Mouse (Mus musculus) midbrain, postnatal 0 days (tissue): Measurements from ENCODE around the gene Dock1. TPM values are rescaled to one million over a fixed set of nuclear protein-coding genes. Genes with fewer than 3 reads are reported as not detected.

Source experiments
- ATAC-seq: fragments of 200-750 bp; cut with Nextera tagmentation; 2 replicates; pipeline ENCODE4 v1.8.0; 2017; ENCODE audit warnings: moderate number of reproducible peaks, mild to moderate bottlenecking, moderate TSS enrichment, moderate library complexity; ENCODE audit not compliant: low FRiP score
- DNase-seq: peaks from one replicate; pipeline ENCODE4 v3.0.0-alpha.2; 2015; ENCODE audit warnings: low spot score
- H3K27ac ChIP-seq: fragments of 300-500 bp; sonication (generic); 2 replicates; pipeline ENCODE4 v1.5.1; 2014; ENCODE audit warnings: low read depth, mild to moderate bottlenecking, low read length, mixed read lengths
- H3K27me3 ChIP-seq: fragments of 300-500 bp; sonication (generic); 2 replicates; pipeline ENCODE4 v1.6.1; 2014; ENCODE audit warnings: low read length, control low read depth, mixed read lengths; ENCODE audit not compliant: insufficient read depth
- H3K36me3 ChIP-seq: fragments of 300-500 bp; sonication (generic); 2 replicates; pipeline ENCODE4 v1.6.1; 2014; ENCODE audit warnings: low read length, control low read depth, mixed read lengths; ENCODE audit not compliant: insufficient read depth
- H3K4me1 ChIP-seq: fragments of 300-500 bp; sonication (generic); 2 replicates; pipeline ENCODE4 v1.6.1; 2014; ENCODE audit warnings: mild to moderate bottlenecking, control low read depth, antibody characterized with exemption, low read length, mixed read lengths; ENCODE audit not compliant: insufficient read depth
- H3K4me2 ChIP-seq: fragments of 300-500 bp; sonication (generic); 2 replicates; pipeline ENCODE4 v1.6.1; 2014; ENCODE audit warnings: low read depth, mild to moderate bottlenecking, low read length, mixed read lengths; ENCODE audit not compliant: poor library complexity, severe bottlenecking
- H3K4me3 ChIP-seq: fragments of 300-500 bp; sonication (generic); 2 replicates; pipeline ENCODE4 v1.5.1; 2014; ENCODE audit warnings: low read depth, mild to moderate bottlenecking, low read length, moderate library complexity
- H3K9ac ChIP-seq: fragments of 300-500 bp; sonication (generic); replicated peaks from 2 replicates; pipeline ENCODE4 v1.6.1; 2014; ENCODE audit warnings: mild to moderate bottlenecking, low read length, moderate library complexity, mixed read lengths; ENCODE audit not compliant: poor library complexity, severe bottlenecking
- H3K9me3 ChIP-seq: fragments of 300-500 bp; sonication (generic); 2 replicates; pipeline ENCODE4 v1.6.1; 2016; ENCODE audit warnings: low read length, control low read depth
- CTCF ChIP-seq: IDR thresholded peaks from 2 replicates; pipeline ENCODE4 v1.5.1; 2016; ENCODE audit warnings: antibody characterized with exemption, mild to moderate bottlenecking
- WGBS: fragments of 180-500 bp; shearing (Covaris S2); extraction: QIAGEN DNeasy Blood & Tissue Kit; methylation state at CpG from one replicate; pipeline ENCODE4 v1.1.7; 2014; 5-methylcytosine and 5-hydroxymethylcytosine counted together
- polyA plus RNA-seq: library from polyadenylated mRNA; unstranded; fragments of >200 nt; fragmentation: Nextera tagmentation; extraction: Ambion mirVana; gene quantifications from 2 replicates; pipeline ENCODE4 v1.2.1, GENCODE M21; 2015
- total RNA-seq: library from RNA; depleted of rRNA; stranded (reverse); fragments of >200 nt; gene quantifications from 2 replicates; pipeline ENCODE4 v1.2.3, GENCODE M21; 2014

Dock1 gene
- total and polyA plus RNA-seq, 2 experiments from 2014 or later: 5.3 to 14.2 TPM

DNA sequence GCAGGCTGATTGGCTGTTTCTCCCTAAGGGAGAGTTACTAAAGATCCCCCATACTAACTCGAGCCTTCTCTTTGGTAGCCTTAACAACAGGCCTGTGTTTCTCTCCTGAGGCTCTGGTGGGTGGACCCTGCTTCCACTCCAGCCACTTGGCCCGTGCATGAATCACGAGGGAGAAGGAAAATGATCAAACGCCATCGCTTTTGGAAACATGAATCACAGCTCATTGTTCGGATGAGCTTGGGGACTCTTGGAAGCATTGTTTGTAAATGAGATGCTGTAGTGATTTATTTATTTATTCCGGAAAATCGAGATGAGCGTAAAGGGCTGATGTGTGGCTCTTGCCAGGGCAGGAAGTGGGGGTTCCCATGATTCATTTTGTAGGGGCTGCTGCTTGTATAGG is 3.5 kb downstream of the Dock1 start:
- Histone ChIP-seq H3K27ac (no peak overlapping the region), H3K9me3 (no peaks in the 10 kb centered on the region), H3K27me3 (peaks cover 14% of the 10 kb centered on the region; the same call in 1 of the 2 replicates), H3K4me3 (no peak overlapping the region), H3K9ac (no peak overlapping the region), H3K4me2 (no peak overlapping the region), H3K4me1 (0 out of 2 replicates have a peak, but pooled peaks cover 3% of the 10 kb centered on the region), H3K36me3 (no peaks in the 10 kb centered on the region)
- DNase-seq (no peak), ATAC-seq (no peak)
- no peak for TF ChIP-seq CTCF
- 66% methylated on average over 9 of the region's 9 CpGs for WGBS

DNA sequence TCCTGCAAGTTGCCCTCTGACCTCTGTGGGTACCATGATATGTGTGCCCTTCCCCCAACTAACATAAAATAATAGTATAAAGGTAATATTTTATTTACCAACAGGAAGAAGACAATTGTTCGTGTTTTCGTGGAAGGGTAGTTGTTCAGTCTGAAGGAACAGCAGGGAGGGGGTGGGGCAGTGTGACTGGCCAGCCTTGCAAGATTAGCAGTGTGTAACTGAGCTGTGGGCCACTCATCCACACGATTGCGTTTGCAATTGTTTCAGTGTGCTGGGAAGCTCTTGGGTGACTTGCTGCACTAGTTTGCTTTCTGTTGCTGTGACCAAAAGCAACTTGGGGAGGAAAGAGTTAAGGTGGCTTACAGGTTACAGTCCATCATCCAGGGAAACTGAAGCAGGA is 7.4 kb downstream of the Dock1 start:
- Histone ChIP-seq H3K27ac (no peak overlapping the region), H3K9ac (no peak overlapping the region), H3K4me1 (peaks cover 3% of the 10 kb centered on the region; the same call in 1 of the 2 replicates), H3K9me3 (no peaks in the 10 kb centered on the region), H3K36me3 (no peaks in the 10 kb centered on the region), H3K27me3 (no peaks in the 10 kb centered on the region), H3K4me3 (no peak overlapping the region), H3K4me2 (no peak overlapping the region)
- no peak for TF ChIP-seq CTCF
- ATAC-seq (no peak), DNase-seq (no peak)
- 27% methylated on average over 4 of the region's 4 CpGs for WGBS

GRCm38 (mm10) chr7:134679314-134680158 is 9.1 kb downstream of the Dock1 start:
- no peak overlapping the region for H3K9ac ChIP-seq
- ATAC-seq: no peak
- 44% methylated on average over 13 of the region's 13 CpGs for whole genome bisulfite sequencing
- H3K27ac ChIP-seq: no peak overlapping the region
- H3K36me3 ChIP-seq: no peaks in the 10 kb centered on the region
- no peak for TF ChIP-seq CTCF
- H3K4me3 ChIP-seq: no peak overlapping the region
- H3K9me3 ChIP-seq: no peaks in the 10 kb centered on the region
- DNase-seq: no peak
- no peak overlapping the region for H3K4me2 ChIP-seq
- H3K4me1 ChIP-seq: peaks cover 3% of the 10 kb centered on the region; the same call in 1 of the 2 replicates
- H3K27me3 ChIP-seq: no peaks in the 10 kb centered on the region

DNA sequence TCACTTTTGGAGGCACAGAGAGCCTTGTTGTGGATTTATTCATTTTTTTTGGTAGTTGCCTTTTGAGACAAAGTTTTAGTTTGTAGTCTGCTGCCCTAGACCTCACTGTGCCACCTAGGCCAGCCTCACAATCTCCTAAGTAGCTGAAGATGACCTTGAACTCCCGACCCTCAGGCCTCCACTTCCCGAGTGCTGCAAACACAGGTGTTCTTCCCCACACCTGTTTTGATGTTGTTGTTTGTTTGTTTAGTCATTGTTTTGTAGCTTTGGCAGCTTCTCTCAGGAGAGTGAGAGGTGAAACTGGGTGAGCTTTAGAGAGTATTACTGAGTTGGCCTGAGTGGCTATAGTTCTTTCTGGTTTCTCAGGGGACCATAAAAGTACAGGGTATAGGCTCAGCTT is 9.7 kb downstream of the Dock1 start:
- H3K36me3 ChIP-seq: no peaks in the 10 kb centered on the region
- no peak overlapping the region for H3K9ac ChIP-seq
- no peak for ATAC-seq
- H3K4me2 ChIP-seq: no peak overlapping the region
- TF ChIP-seq CTCF: no peak
- H3K9me3 ChIP-seq: no peaks in the 10 kb centered on the region
- no peak for DNase-seq
- no peak overlapping the region for H3K27ac ChIP-seq
- peaks cover 3% of the 10 kb centered on the region; the same call in 1 of the 2 replicates for H3K4me1 ChIP-seq
- H3K27me3 ChIP-seq: no peaks in the 10 kb centered on the region
- H3K4me3 ChIP-seq: no peak overlapping the region
- WGBS: 81% methylated on average over 2 of the region's 2 CpGs

DNA sequence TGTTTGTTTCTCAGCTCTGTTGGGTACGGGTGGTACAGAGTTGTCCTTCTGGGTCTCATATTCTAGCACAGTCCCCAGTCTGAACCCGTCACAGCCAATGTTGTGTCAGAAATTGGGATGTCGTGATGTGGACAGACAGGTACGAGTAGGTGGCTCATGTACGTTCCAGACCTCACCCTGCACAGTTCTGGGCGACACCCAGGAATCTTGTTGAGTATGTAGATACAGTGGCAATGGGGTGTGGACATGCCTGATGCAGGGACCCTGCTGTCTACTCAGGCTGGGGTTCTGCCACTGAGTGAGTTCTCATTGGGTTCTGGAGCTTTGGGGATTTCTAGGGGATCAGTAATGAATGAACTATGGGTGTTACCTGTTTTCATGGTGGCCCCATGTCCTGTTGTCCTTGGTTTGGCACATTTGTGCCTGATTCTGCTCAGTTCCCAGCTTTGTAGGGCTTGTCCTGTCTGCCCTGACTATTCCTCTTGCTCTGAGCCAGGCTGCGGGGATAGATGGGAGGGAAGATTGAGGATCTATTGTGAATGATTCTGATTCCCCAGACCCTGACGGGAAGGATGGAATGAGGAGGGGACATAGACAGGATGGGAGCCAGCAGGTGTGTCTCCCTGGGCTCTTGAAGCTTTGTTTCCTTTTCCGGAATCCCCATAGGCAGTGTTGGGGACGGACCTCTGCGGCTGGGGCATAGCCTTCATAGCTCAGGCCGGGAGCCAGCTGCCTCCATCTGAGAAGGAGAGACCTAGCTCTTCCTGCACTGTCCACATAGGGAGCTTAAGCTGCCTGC is 11.5 kb downstream of the Dock1 start:
- ATAC-seq: no peak
- DNase-seq: no peak
- no peaks in the 10 kb centered on the region for H3K9me3 ChIP-seq
- H3K36me3 ChIP-seq: no peaks in the 10 kb centered on the region
- no peak overlapping the region for H3K9ac ChIP-seq
- 87% methylated on average over 12 of the region's 12 CpGs for WGBS
- no peaks in the 10 kb centered on the region for H3K27me3 ChIP-seq
- H3K4me1 ChIP-seq: peaks cover 3% of the 10 kb centered on the region; the same call in 1 of the 2 replicates
- no peak overlapping the region for H3K4me2 ChIP-seq
- TF ChIP-seq CTCF: no peak
- H3K4me3 ChIP-seq: no peak overlapping the region
- no peak overlapping the region for H3K27ac ChIP-seq

DNA sequence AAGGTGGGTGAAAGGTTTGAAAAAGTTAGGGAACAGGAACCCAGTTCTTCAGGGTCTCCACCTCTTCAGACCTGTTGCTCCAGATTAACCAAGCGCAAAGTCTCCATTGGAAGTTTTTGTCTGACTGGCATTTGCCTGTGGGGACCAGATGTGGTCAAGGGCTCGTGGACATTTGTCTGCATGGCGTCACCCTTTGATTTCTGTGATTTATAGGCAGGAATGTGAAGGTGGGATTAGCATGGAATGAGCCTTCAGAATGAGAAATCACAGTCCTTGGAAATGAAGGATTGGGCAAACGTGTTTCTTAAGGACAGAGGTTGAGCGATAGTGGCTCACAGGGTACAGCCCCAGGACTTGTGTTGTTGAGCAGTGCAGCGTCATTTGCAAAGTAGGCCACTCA is 17.9 kb downstream of the Dock1 start:
- Histone ChIP-seq H3K4me3 (no peak overlapping the region), H3K9me3 (no peaks in the 10 kb centered on the region), H3K4me1 (no peaks in the 10 kb centered on the region), H3K27me3 (no peaks in the 10 kb centered on the region), H3K36me3 (no peaks in the 10 kb centered on the region), H3K4me2 (no peak overlapping the region), H3K9ac (no peak overlapping the region), H3K27ac (no peak overlapping the region)
- DNase-seq: no peak
- no peak for ATAC-seq
- TF ChIP-seq CTCF: no peak
- 85% methylated on average over 6 of the region's 6 CpGs for WGBS
